Mouse (Mus musculus): ENCODE results near the gene Gm3448. TPM values are rescaled to one million over a fixed set of nuclear protein-coding genes. Genes with fewer than 3 reads are reported as not detected.
A peak's percentile ranks its signal among the peaks of the same experiment; 100 is the strongest.
"Not testable (repeated sequence)": the region's sequence is repeated elsewhere in the genome, so short reads cannot be mapped to it uniquely, and the experiment has no call there.

Gm3448 gene
- polyA plus RNA-seq, 2 experiments = 1.7 to 3.6 TPM

DNA sequence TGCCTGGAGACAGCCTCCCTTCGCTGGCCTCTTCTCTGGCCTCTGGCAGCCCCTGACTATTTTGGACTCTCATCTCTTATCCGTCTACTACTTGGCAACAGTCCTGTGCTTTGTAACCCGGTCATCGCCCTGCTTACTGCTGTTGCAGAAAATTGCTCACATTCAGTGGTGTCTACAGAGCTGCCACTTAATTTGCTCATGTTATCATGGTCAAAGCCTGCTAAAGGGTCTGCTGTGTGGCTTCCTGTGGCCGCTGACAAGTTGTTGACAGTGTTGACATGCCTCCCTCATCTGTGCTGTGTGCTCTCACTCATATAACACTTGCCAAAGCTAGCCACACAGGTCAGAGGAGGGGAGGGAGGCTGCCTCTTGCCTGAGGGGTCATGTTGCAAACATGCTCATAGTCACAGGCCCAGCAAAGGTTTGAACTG is 16.8 kb upstream of the Gm3448 start:
- Histone ChIP-seq H3K9ac (replicated peaks) (no peak overlapping the region), H3K27me3 (ENCODE audit: control insufficient read depth, insufficient read depth, low read length) (no peaks in the 10 kb centered on the region), H3K36me3 (replicated peaks; ENCODE audit: control insufficient read depth, insufficient read depth, low read depth) (peaks cover 10% of the 10 kb centered on the region), H3K27ac (no peak overlapping the region), H3K4me2 (ENCODE audit: low read depth) (no peak overlapping the region), H3K4me1 (replicated peaks; ENCODE audit: control insufficient read depth in 2 of 2, insufficient read depth in 2 of 2, low read length in 1 of 2) (no peaks in the 10 kb centered on the region), H3K9me3 (ENCODE audit: control insufficient read depth, low read length) (no peaks in the 10 kb centered on the region), H3K4me3 (ENCODE audit: insufficient read depth in 1 of 2, low read depth in 2 of 2, low read length in 2 of 2) (no peak overlapping the region)
- ATAC-seq (ENCODE audit: insufficient read depth) (no peak), DNase-seq (ENCODE audit: low read depth in 3 of 3, low spot score in 3 of 3) (no peak)
- 62% methylated on average over 5 of the region's 5 CpGs for WGBS (ENCODE audit: insufficient replicate concordance)
- TF ChIP-seq CTCF (IDR thresholded peaks at IDR 0.05; ENCODE audit: low read depth) (no peak), EP300 (IDR thresholded peaks at IDR 0.05; ENCODE audit: low read depth) (no peak)

DNA sequence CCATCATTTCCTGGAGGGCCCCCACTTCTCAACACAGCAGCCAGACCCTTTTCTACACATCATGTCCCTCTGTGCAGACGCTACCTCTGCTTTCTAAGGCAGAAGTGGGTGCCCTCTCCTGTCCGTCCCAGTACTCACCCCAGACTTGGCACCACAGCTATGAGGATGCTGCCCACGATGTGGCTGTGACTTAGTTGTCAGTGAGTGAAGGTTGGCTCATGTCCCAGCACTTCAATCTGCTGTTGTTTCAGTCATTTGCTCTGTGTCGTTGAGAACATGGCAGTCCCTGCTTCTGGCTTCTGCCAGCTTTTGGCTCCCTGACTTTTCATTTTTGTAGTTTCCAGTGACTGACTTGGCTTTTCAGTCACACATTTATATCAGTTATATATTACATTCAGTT is 14.6 kb upstream of the Gm3448 start:
- H3K9ac ChIP-seq (replicated peaks) = no peak overlapping the region
- H3K4me2 ChIP-seq (ENCODE audit: low read depth) = no peak overlapping the region
- no peaks in the 10 kb centered on the region for H3K4me1 ChIP-seq (replicated peaks; ENCODE audit: control insufficient read depth in 2 of 2, insufficient read depth in 2 of 2, low read length in 1 of 2)
- ATAC-seq (ENCODE audit: insufficient read depth) (no peak), DNase-seq (ENCODE audit: low read depth in 3 of 3, low spot score in 3 of 3) (no peak)
- peaks cover 10% of the 10 kb centered on the region for H3K36me3 ChIP-seq (replicated peaks; ENCODE audit: control insufficient read depth, insufficient read depth, low read depth)
- H3K9me3 ChIP-seq (ENCODE audit: control insufficient read depth, low read length) = no peaks in the 10 kb centered on the region
- no peak for TF ChIP-seq CTCF (IDR thresholded peaks at IDR 0.05; ENCODE audit: low read depth)
- no peak for TF ChIP-seq EP300 (IDR thresholded peaks at IDR 0.05; ENCODE audit: low read depth)
- no peak overlapping the region for H3K27ac ChIP-seq
- no peaks in the 10 kb centered on the region for H3K27me3 ChIP-seq (ENCODE audit: control insufficient read depth, insufficient read depth, low read length)
- H3K4me3 ChIP-seq (ENCODE audit: insufficient read depth in 1 of 2, low read depth in 2 of 2, low read length in 2 of 2) = no peak overlapping the region
- 69% methylated on average over 4 of the region's 4 CpGs for WGBS (ENCODE audit: insufficient replicate concordance)

DNA sequence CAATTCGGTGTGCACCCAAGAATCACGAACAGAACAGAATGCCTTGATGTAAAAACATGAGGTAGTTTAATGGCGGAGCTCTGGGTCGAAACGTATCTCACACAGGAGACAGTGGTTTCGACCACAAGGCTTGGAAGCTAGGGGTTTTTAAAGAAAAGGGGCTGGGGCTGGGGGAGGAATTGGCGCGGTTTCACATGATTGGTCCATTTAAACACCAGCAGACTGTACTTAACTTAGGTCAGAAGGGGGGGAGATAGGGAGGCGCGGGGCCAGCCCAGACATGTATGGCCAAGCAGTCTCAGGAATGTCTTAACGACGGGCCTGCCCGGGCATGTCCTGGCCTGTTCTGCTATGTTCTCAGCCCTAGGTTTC is 12.5 kb upstream of the Gm3448 start:
- ATAC-seq (ENCODE audit: insufficient read depth); H3K4me1 ChIP-seq (replicated peaks; ENCODE audit: control insufficient read depth in 2 of 2, insufficient read depth in 2 of 2, low read length in 1 of 2); H3K4me3 ChIP-seq (ENCODE audit: insufficient read depth in 1 of 2, low read depth in 2 of 2, low read length in 2 of 2); H3K27ac ChIP-seq; H3K36me3 ChIP-seq (replicated peaks; ENCODE audit: control insufficient read depth, insufficient read depth, low read depth); DNase-seq (ENCODE audit: low read depth in 3 of 3, low spot score in 3 of 3); H3K9ac ChIP-seq (replicated peaks); H3K27me3 ChIP-seq (ENCODE audit: control insufficient read depth, insufficient read depth, low read length); H3K9me3 ChIP-seq (ENCODE audit: control insufficient read depth, low read length); H3K4me2 ChIP-seq (ENCODE audit: low read depth): not testable (repeated sequence)
- 85% methylated on average over 10 of the region's 13 CpGs for WGBS (ENCODE audit: insufficient replicate concordance)

DNA sequence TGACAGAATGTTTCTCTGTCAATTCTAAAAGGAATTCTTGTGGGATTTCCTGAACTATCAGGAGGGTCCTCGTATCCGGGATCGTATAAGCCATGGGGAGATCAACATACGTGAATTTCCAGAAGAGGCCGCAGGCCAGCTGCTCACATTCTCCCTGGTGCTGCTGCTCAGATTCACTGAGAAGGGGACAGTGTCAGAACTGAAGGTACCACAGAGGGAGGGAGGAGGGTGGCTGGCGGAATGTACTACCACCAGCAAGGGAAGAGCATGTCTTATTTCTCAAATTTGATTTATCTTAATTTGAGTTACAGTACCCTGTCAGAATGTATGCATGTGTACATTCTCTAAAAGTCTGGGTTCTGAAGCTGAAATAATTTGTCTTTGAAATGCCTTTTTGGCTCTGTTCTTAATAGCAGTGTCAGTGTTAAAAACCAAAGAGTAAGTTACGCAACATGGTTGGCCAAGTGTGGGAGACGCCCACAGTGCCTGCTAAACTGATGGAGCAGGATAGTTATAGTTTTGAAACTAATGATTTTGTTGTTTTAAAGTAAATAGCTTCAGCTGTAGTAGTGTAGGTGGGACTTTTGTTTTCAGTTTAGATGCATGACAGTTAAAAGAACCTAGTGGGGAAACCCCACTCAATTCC is 12.0 kb upstream of the Gm3448 start:
- H3K9me3 ChIP-seq (ENCODE audit: control insufficient read depth, low read length); ATAC-seq (ENCODE audit: insufficient read depth): not testable (repeated sequence)
- WGBS (ENCODE audit: insufficient replicate concordance) = 85% methylated on average over 5 of the region's 8 CpGs

DNA sequence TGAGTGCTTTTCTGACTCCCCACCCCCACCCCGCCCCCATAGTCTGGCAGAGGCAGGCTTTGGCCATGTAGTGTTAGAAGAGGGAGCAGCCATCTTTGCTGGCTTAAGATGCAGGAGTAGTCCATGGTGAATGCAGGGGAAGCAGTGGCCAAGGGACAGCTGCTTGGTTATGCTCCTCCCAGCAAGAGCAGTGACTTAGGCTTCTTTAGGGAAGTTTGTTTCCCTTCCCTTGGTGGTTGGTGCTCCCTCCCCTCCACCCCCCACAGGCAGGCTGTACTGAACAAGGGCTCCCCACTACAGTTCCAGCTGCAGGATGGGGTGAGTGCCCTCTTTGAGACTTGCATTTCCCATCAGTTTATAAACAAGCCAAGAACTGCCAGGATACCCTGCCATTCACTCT is 11.4 kb upstream of the Gm3448 start:
- not testable (repeated sequence) for DNase-seq (ENCODE audit: low read depth in 3 of 3, low spot score in 3 of 3); H3K27ac ChIP-seq; H3K27me3 ChIP-seq (ENCODE audit: control insufficient read depth, insufficient read depth, low read length); H3K4me3 ChIP-seq (ENCODE audit: insufficient read depth in 1 of 2, low read depth in 2 of 2, low read length in 2 of 2); H3K36me3 ChIP-seq (replicated peaks; ENCODE audit: control insufficient read depth, insufficient read depth, low read depth); H3K9me3 ChIP-seq (ENCODE audit: control insufficient read depth, low read length); H3K4me2 ChIP-seq (ENCODE audit: low read depth); H3K4me1 ChIP-seq (replicated peaks; ENCODE audit: control insufficient read depth in 2 of 2, insufficient read depth in 2 of 2, low read length in 1 of 2); H3K9ac ChIP-seq (replicated peaks)
- peak; percentile 30; the same call in 1 of the 2 replicates for ATAC-seq (ENCODE audit: insufficient read depth)
- 45% methylated on average over 1 of the region's 1 CpGs for WGBS (ENCODE audit: insufficient replicate concordance)

More for the DNA sequence above, 12.0 kb upstream of the Gm3448 start:
- not testable (repeated sequence) for H3K27me3 ChIP-seq (ENCODE audit: control insufficient read depth, insufficient read depth, low read length); H3K9ac ChIP-seq (replicated peaks); H3K27ac ChIP-seq; H3K4me2 ChIP-seq (ENCODE audit: low read depth); H3K4me1 ChIP-seq (replicated peaks; ENCODE audit: control insufficient read depth in 2 of 2, insufficient read depth in 2 of 2, low read length in 1 of 2); DNase-seq (ENCODE audit: low read depth in 3 of 3, low spot score in 3 of 3); H3K36me3 ChIP-seq (replicated peaks; ENCODE audit: control insufficient read depth, insufficient read depth, low read depth); H3K4me3 ChIP-seq (ENCODE audit: insufficient read depth in 1 of 2, low read depth in 2 of 2, low read length in 2 of 2)

DNA sequence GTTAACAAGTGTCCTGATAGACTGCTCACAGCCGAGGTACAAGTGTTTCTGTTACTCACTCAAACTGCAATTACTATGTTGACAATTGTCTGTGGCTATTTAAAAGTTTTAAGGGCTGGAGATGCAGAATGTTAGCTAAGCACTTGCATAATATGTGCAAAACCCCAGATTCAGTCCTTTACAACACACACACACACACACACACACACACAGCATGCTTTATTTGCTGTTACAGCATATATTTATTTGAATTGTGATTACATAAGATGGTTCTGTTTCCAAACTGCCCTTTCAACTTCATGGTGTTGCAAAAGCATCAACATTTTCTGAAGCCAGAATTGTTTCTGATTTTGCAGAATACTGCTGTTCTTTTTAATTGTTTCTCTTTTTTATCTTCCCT is 9.0 kb upstream of the Gm3448 start:
- not testable (repeated sequence) for H3K4me2 ChIP-seq (ENCODE audit: low read depth); H3K27ac ChIP-seq; H3K9me3 ChIP-seq (ENCODE audit: control insufficient read depth, low read length); H3K36me3 ChIP-seq (replicated peaks; ENCODE audit: control insufficient read depth, insufficient read depth, low read depth); H3K4me3 ChIP-seq (ENCODE audit: insufficient read depth in 1 of 2, low read depth in 2 of 2, low read length in 2 of 2); DNase-seq (ENCODE audit: low read depth in 3 of 3, low spot score in 3 of 3); H3K27me3 ChIP-seq (ENCODE audit: control insufficient read depth, insufficient read depth, low read length); ATAC-seq (ENCODE audit: insufficient read depth); H3K4me1 ChIP-seq (replicated peaks; ENCODE audit: control insufficient read depth in 2 of 2, insufficient read depth in 2 of 2, low read length in 1 of 2); H3K9ac ChIP-seq (replicated peaks)
- WGBS (ENCODE audit: insufficient replicate concordance) = no CpG with 5 or more reads among the region's 1 CpGs

DNA sequence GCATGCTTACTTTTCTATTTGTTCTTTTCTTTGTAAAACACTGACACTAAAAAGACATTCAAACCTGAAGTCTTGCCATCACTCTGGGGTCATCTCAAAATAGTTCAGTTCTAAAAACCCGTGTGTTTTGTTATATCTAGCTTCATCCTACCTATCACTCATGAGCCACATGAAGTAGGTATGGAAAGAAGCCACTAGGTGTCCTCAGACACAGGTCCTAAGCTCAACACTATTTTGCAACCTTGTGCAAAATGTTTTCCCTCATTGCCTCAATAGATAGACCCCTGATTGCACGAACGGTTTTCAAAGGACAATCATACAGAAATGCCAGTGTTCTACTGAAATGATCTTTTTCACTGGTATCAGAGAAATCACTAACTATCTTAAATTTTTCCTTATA is 882 bp downstream of the Gm3448 start:
- H3K9ac ChIP-seq (replicated peaks); H3K27me3 ChIP-seq (ENCODE audit: control insufficient read depth, insufficient read depth, low read length); H3K4me1 ChIP-seq (replicated peaks; ENCODE audit: control insufficient read depth in 2 of 2, insufficient read depth in 2 of 2, low read length in 1 of 2); DNase-seq (ENCODE audit: low read depth in 3 of 3, low spot score in 3 of 3); H3K9me3 ChIP-seq (ENCODE audit: control insufficient read depth, low read length); H3K36me3 ChIP-seq (replicated peaks; ENCODE audit: control insufficient read depth, insufficient read depth, low read depth); H3K4me2 ChIP-seq (ENCODE audit: low read depth); H3K27ac ChIP-seq; H3K4me3 ChIP-seq (ENCODE audit: insufficient read depth in 1 of 2, low read depth in 2 of 2, low read length in 2 of 2): not testable (repeated sequence)
- ATAC-seq (ENCODE audit: insufficient read depth) = peak; percentile 28; the same call in 1 of the 2 replicates
- no CpG with 5 or more reads among the region's 3 CpGs for WGBS (ENCODE audit: insufficient replicate concordance)

DNA sequence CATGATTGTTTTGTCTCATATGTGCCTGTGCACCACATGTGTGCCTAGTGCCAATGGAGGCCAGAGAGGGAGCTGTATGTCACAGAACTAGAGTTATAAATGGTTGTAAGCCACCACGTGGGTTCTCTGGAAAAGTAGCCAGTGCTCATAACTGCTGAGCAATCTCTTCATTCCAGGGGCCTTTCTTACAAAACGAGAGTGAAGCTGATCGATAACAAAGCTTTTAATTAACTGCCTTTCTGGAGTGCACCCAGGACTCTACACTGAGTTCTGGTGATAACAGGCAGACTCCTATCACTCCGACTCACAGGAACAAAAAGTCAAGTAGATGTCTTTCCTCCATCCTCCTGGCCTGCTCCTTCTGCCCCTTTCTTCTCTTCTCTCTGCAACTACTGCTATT is 9.9 kb downstream of the Gm3448 start:
- DNase-seq (ENCODE audit: low read depth in 3 of 3, low spot score in 3 of 3); H3K9ac ChIP-seq (replicated peaks); H3K9me3 ChIP-seq (ENCODE audit: control insufficient read depth, low read length); H3K4me1 ChIP-seq (replicated peaks; ENCODE audit: control insufficient read depth in 2 of 2, insufficient read depth in 2 of 2, low read length in 1 of 2); H3K27me3 ChIP-seq (ENCODE audit: control insufficient read depth, insufficient read depth, low read length); H3K4me2 ChIP-seq (ENCODE audit: low read depth); H3K36me3 ChIP-seq (replicated peaks; ENCODE audit: control insufficient read depth, insufficient read depth, low read depth); H3K4me3 ChIP-seq (ENCODE audit: insufficient read depth in 1 of 2, low read depth in 2 of 2, low read length in 2 of 2); H3K27ac ChIP-seq: not testable (repeated sequence)
- peak; percentile 81 for ATAC-seq (ENCODE audit: insufficient read depth)
- no CpG with 5 or more reads among the region's 4 CpGs for WGBS (ENCODE audit: insufficient replicate concordance)

Measured in liver, embryonic 14.5 days (tissue).